Mouse (Mus musculus) kidney, adult 2 months (tissue): Measurements from ENCODE around the gene Tfb1m.

ENCODE experiments used
- CTCF ChIP-seq: fragments of 200-500 bp; conservative IDR thresholded peaks from 2 replicates; pipeline ENCODE4 v1.5.1; 2011; ENCODE audit warnings: low read depth, mild to moderate bottlenecking, control low read depth, low read length, moderate library complexity, mixed read lengths; ENCODE audit not compliant: insufficient read depth, insufficient read length
- POLR2A ChIP-seq: fragments of 200-500 bp; IDR thresholded peaks from one replicate; pipeline ENCODE4 v1.6.1; 2011; ENCODE audit warnings: low read depth, low read length, control low read depth

GRCm38 (mm10) chr17:3520344-3520743, 37.2 kb downstream of the Tfb1m start:
- TF ChIP-seq POLR2A (no peak), CTCF (no peak)
